Mouse (Mus musculus): ENCODE results near the gene C5ar1.
"Not testable (repeated sequence)": the region's sequence is repeated elsewhere in the genome, so short reads cannot be mapped to it uniquely, and the experiment has no call there.

The C5ar1 gene

GRCm38 (mm10) chr7:16273766-16274140, 14.4 kb upstream of the C5ar1 start:
- DNase-seq: peak; percentile 83

GRCm38 (mm10) chr7:16273081-16273765, 13.9 kb upstream of the C5ar1 start, which contains the start of gene Inafm1:
Gene Inafm1, minus strand, starts transcription at chr7:16273617.
- peak; percentile 96 for DNase-seq

GRCm38 (mm10) chr7:16272681-16273080, 13.3 kb upstream of the C5ar1 start:
- peak; percentile 83 for DNase-seq

DNA sequence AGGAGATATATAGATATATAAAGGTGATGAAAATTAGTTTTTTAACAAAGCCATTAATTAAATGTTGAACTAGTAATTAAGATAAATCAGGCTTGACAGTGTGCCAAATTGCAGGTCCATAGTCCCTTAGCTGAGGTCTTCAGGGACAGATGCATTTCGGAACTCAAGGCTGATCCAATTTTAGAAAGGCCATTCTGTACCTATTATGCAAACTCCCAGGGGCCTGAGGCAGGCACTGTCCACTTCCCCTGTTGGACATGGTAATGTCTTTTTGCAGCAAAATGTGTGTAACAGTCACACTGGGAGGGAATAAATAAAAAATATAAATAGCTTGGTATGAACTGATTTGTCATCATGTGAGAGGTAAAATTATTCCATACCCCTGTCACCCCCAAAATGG, 11.8 kb upstream of the C5ar1 start:
- no peak for DNase-seq

DNA sequence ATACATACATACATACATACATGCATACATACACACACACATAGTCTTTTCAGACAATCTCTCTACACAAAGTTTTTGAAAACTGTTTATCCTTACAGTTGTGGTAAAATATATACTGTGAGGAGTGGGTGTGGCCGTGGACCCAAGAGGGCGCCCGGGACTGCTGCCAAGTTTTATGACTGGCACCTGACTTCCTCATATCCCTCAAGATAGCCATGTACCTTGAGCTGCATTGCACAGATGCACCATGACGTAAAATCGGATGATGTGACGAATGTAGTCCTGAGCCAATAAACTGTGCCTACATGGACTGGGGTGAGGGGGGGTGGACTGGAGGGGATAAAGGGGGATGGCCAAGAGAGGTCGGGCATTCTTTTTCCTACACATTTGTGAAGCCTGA, 7.3 kb upstream of the C5ar1 start:
- not testable (repeated sequence) for DNase-seq

GRCm38 (mm10) chr7:16265856-16266255, 6.5 kb upstream of the C5ar1 start:
- no peak for DNase-seq

GRCm38 (mm10) chr7:16263843-16264242, 4.5 kb upstream of the C5ar1 start:
- no peak for DNase-seq

DNA sequence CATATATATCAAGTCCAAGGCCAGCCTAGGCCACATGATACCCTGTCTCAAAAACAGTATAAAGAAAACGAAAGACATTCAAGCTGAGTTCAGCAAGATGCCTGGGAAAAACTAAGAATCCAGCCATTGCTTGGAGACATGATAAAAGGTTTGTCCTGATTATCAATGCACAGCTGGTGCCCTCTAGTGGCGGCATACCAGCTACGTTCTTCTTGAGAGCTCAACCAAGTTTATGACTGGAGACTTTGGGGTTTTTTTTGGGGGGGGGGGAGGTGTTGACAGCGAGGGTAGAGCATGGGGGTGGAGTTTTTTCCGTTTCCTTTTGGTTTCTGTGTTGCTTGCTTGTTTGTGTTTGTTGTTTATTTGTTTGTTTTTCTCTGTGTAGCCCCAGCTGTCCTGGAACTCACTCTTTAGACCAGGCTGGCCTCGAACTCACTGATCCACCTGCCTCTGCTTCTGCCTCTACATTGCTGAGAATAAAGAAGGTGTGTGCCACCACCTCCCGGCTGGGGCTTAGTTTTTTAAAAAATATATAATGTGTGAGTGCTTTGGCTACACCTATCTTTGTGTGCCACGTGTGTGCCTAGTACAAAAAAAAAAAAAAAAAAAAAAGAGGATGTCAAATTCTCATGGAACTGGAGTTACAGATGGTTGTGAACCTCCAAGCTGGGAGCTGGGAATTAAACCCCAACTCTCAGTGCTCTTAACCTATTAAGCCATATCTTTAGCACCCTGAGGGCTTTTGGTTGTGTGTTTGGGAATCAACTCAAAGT, 3.9 kb upstream of the C5ar1 start:
- DNase-seq: peak; percentile 92

DNA sequence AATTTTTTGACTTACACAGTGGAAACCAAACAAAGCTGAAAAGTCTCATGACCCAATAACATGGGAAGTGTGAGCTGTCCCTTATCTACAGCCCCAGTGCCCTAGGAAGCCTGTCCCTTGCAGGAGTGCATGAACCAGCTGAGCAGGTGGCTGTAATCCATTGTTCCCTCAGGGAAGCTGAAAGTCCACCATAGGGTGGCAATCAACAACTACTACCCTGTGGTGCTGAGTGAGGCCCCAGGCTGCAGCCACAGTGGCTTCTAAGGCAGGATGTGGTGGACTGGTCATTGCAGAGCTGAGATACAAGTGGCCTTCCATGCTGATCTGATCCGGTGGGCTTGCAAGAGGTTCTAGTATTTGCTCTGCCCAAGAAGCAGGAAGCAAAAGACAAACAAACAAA, 1.8 kb upstream of the C5ar1 start:
- DNase-seq: no peak

- no peak for DNase-seq
These were observed 1.5 kb downstream of the C5ar1 start for GRCm38 (mm10) chr7:16257830-16258229.

DNA sequence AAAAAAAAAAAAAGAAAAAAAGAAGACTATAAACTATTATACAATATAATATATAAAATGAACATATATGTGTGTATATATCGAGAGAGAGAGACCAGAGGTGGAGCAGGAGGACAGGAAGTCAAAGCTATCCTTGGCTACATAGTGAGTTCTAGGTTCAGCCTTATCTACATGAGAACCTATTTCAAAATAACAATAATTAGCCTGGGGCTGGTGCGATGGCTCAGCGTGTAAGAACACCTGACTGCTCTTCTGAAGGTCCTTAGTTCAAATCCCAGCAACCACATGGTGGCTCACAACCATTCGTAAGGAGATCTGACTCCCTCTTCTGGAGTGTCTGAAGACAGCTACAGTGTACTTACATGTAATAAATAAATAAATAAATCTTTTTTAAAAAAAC, 3.4 kb downstream of the C5ar1 start:
- not testable (repeated sequence) for DNase-seq

- DNase-seq: no peak
These were observed 5.1 kb downstream of the C5ar1 start for GRCm38 (mm10) chr7:16254195-16254594.

- DNase-seq: no peak
These were observed 8.7 kb downstream of the C5ar1 start for GRCm38 (mm10) chr7:16250687-16251086.

- no peak for DNase-seq
These were observed 13.4 kb downstream of the C5ar1 start for GRCm38 (mm10) chr7:16245958-16246357.

- DNase-seq: no peak
These were observed 15.3 kb downstream of the C5ar1 start, which contains the start of gene C5ar2 for GRCm38 (mm10) chr7:16244067-16244466. Gene C5ar2, minus strand, starts transcription at chr7:16244154.

- no peak for DNase-seq
These were observed 17.1 kb downstream of the C5ar1 start for GRCm38 (mm10) chr7:16242198-16242597.

- DNase-seq: no peak
These were observed 17.6 kb downstream of the C5ar1 start for GRCm38 (mm10) chr7:16241787-16242186.

DNA sequence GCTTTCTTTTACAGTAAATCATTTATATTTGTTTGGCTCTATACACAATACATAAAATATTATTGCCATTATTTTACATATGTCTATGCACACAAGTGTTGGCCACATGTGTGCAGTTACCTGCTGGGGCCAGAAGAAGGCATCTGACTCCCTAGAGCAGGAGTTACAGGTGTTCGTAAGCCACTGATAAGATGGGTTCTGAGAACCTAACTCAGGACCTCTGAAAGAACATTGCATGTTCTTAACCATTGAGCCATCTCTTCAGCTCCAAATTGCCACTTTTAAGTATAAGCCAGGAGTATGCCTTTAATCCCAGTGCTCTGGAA, 18.4 kb downstream of the C5ar1 start:
- DNase-seq: no peak

GRCm38 (mm10) chr7:16240281-16240977, 18.9 kb downstream of the C5ar1 start:
- no peak for DNase-seq

- no peak for DNase-seq
These were observed 19.8 kb downstream of the C5ar1 start for GRCm38 (mm10) chr7:16239554-16239997.

DNA sequence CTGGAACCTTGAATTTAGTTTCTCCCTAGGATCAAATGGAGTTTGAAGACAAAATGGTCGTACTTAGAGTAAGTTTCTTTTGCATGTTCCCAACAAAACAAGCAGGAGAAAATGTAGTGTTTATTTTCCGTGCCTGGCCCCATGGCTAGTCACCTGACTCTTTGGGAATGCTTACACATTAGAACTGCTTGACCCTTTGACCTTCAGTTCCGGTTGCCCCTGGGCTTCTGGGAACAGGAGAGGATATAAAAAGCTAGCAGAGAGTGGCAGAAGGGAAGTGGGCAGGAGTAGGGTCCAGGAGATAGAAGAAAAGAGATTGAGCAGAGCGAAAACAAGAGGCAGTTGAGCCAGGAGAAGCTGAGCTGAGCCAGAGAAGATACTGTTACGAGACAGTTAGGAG, 29.5 kb downstream of the C5ar1 start:
- peak; percentile 45 for DNase-seq

GRCm38 (mm10) chr7:16221582-16222272, 37.6 kb downstream of the C5ar1 start, which contains the start of gene Dhx34:
Gene Dhx34, minus strand, starts transcription at chr7:16222037.
- DNase-seq: peak; percentile 96

DNA sequence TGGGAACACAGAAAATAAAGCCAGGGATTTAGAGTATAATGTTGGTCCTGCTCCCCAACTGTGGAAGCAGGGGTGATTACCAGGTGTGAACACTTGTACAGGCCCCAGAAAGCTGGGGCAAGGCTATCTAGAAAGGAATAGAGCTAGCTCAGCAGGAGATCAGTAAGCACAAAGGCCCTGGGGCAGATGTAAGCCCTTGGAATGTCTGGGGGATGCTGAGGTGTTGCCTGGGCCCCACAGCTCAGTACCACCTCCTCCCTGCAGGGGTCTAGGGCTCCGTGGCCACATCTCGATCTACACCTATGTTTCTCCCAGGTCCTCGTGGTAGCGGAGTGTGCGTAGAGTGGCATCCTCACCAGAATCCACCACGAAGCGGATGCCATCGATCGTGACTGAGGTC, 45.4 kb downstream of the C5ar1 start:
- no peak for DNase-seq
